Mouse (Mus musculus) induced T-regulatory cell, adult 2 months (primary cell): ENCODE data around the gene Platr25.
"Not testable (repeated sequence)": the region's sequence is repeated elsewhere in the genome, so short reads cannot be mapped to it uniquely, and the experiment has no call there.

Experiments used
- DNase-seq: peaks from one replicate; pipeline ENCODE4 v3.0.0-alpha.2; 2012; ENCODE audit warnings: low read depth

Gene Platr25

DNA sequence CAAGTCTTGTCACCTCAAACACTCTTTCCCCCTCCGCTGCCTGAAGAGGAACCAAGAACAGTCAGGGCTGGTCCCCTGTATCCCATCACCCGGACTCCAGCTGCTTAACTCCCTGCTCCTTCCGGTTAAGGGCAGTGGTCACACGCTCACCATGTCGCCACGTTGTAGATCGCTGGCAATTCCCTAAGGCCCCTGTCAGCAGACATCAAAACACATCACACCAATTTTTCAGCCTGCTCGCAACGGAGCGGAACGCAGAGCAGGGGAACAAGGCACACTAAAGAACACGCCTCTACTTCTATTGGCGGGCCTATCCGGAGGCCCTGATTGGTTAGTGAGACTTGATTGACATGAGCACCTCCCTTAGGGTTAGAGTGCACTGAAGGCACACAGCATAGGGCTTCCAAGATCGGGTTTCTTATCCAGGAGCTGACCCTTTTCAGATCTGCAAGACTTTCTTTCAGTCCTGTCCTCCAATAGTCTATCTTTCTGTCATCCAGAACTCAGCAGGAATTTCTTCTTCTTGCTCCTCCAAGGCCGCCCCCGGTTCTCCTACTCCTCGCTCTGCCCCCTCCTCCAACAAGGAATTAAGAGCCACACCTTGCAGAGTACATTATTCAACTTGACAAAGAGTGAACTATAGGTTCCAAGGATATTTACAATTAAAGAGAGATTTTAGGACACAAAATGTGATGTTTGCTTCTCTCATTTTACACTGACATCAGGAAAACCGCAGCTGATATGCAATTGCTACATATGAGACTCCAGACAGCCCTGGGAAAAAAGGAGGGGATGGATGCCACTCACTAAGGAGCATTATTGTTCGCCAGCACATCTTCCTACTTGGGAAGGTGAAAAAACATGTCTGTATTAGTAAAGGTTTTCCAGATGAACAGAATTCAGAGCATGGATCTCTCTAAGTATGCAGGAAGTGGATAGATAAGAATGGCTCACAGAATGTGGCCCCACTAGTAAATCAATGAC, at the start of gene Platr25:
Gene Platr25 (minus strand): TSS at position 278 of the 984 bp plus-strand sequence.
- DNase-seq: peak; percentile 79

DNA sequence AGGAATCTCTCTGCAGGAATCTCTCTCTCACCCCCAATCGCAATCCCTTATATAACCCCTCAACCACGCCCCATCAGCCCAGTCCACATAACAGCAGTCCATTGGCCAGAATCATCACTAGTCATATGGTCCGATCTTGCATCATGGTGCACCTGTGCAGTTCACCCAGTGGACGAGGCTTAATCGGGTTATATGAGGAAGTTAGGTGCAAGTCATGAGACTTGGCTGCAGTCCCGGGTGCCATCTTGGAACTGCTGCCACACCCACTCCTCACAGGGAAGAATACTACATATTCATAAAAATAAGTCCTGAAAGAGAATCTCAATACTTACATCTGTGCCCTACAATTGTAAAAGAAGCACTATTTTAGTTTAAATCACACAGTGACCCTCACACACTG, 47.5 kb upstream of the Platr25 start:
- not testable (repeated sequence) for DNase-seq

DNA sequence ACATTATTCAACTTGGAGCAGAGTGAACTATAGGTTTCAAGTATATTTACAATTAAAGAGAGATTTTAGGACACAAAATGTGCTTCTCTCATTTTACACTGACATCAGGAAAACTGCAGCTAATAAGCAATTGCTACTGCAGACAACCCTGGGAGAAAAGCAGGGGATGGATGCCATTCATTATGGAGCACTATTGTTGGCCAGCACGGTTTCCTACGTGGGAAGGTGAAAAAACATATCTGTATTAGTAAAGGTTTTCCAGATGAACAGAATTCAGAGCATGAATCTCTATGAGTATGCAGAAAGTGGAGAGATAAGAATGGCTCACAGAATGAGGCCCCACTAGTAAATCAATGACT, 25.6 kb upstream of the Platr25 start:
- not testable (repeated sequence) for DNase-seq

DNA sequence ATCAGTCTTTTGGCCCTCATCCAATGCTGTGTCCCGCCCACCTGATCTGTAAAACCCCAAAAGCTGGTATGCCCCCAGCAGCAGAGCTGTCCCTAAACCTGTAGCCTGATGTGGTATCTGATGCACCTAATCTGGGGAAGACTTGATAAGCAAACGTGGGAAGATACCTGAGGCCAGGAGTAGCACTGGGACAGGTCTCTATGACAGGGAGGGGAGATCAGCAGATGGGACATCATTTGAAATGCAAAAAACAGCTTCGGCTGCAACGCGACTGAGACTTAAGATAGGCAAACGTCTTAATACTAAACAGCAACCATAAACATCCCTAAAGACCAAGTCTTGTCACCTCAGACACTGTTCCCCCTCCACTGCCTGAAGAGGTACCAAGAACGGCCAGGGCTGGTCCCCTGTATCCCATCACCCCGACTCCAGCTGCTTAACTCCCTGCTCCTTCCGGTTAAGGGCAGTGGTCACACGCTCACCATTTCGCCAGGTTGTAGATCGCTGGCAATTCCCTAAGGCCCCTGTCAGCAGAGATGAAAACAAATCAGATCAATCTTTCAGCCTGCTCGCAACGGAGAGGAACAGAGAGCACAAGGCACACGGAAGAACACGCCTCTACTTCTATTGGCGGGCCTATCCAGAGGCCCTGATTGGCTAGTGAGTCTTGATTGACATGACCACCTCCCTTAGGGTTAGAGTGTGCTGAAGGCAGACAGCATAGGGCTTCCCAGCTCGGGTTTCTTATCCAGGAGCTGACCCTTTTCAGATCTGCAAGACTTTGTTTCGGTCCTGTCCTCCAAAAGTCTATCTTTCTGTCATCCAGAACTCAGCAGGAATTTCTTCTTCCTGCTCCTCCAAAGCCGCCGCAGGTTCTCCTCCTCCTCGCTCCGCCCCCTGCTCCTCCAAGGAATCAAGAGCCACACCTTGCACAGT, 25.0 kb upstream of the Platr25 start, which contains the start of gene Gm5141:
Gene Gm5141 (minus strand): TSS at position 610 of the 936 bp plus-strand sequence.
- DNase-seq: peak; percentile 73

DNA sequence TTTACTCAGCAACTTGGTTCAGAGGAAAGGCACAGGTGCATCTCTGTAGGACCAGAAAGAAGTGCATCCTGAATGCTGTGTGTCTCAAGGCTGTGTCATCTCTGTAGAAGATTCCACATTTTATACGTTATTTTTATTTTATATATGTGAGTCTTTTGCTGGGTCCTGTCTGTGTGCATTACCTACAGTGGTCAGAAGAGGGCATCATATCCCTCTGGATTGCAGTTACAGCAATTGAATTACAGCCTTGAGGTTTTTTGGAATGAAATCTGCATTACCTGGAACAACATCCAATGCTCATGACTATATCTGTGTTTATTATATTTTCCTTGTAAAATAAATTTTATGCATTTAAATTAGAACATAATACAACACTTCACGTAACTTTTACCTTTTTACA, 3.3 kb upstream of the Platr25 start:
- peak; percentile 70 for DNase-seq

DNA sequence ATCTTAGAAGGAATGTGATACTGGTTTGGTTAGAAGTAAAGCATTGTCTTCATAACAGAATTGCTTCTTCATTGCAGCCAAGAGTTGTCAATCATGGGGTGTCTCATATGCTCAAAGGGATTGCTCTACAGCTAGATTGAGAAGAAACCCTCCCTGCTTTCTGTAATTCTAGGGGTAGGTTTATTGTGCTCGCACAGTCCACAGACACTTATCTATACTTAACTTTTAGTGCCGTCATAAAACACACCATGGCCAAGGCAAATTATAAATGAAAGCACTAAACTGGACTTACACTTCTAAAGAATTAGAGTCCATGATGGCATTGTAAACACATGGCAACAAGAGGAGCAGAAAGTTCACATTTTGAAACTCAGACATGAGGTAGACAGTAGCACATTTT, 27.2 kb downstream of the Platr25 start:
- no peak for DNase-seq

DNA sequence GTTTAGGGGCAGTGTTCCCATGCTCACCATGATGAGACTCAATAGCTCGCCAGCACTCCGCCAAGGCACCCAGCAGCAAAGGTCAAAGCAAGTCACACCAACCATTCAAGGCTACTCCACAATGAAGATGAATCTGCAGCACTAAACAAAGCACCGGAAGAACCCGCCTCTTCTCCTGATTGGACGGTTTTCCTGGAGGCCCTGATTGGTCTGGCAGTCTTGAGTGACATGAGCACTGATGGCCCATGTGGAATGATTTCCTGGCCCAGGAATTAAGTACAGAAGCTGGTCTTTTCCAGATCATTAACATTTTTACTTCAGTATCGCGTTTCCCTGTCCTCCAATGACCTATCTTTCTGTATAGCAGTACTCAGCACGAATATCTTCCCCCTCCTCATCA, 47.9 kb downstream of the Platr25 start:
- DNase-seq: not testable (repeated sequence)

DNA sequence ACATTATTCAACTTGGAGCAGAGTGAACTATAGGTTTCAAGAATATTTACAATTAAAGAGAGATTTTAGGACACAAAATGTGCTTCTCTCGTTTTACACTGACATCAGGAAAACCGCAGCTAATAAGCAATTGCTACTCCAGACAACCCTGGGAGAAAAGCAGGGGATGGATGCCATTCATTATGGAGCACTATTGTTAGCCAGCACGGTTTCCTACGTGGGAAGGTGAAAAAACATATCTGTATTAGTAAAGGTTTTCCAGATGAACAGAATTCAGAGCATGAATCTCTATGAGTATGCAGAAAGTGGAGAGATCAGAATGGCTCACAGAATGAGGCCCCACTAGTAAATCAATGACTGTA, 75.2 kb downstream of the Platr25 start:
- DNase-seq: not testable (repeated sequence)

DNA sequence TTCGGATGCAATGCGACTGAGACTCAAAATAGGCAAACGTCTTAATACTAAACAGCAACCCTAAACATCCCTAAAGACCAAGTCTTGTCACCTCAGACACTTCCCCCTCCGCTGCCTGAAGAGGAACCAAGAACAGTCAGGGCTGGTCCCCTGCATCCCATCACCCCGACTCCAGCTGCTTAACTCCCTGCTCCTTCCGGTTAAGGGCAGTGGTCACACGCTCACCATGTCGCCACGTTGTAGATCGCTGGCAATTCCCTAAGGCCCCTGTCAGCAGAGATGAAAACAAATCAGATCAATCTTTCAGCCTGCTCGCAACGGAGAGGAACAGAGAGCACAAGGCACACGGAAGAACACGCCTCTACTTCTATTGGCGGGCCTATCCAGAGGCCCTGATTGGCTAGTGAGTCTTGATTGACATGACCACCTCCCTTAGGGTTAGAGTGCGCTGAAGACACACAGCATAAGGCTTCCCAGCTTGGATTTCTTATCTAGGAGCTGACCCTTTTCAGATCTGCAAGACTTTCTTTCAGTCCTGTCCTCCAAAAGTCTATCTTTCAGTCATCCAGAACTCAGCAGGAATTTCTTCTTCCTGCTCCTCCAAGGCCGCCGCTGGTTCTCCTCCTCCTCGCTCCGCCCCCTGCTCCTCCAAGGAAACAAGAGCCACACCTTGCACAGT, 75.8 kb downstream of the Platr25 start:
- DNase-seq: peak; percentile 77

DNA sequence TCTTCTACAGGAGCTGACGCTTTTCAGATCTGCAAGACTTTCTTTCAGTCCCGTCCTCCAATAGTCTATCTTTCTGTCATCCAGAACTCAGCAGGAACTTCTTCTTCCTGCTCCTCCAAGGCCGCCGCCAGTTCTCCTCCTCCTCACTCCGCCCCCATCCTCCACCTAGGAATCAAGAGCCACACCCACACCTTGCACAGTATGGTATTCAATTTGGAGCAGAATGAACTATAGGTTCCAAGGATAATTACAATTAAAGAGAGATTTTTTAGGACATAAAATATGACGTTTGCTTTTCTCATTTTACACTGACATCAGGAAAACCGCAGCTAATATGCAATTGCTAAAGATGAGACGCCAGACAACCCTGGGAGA, 107.2 kb downstream of the Platr25 start:
- no peak for DNase-seq

DNA sequence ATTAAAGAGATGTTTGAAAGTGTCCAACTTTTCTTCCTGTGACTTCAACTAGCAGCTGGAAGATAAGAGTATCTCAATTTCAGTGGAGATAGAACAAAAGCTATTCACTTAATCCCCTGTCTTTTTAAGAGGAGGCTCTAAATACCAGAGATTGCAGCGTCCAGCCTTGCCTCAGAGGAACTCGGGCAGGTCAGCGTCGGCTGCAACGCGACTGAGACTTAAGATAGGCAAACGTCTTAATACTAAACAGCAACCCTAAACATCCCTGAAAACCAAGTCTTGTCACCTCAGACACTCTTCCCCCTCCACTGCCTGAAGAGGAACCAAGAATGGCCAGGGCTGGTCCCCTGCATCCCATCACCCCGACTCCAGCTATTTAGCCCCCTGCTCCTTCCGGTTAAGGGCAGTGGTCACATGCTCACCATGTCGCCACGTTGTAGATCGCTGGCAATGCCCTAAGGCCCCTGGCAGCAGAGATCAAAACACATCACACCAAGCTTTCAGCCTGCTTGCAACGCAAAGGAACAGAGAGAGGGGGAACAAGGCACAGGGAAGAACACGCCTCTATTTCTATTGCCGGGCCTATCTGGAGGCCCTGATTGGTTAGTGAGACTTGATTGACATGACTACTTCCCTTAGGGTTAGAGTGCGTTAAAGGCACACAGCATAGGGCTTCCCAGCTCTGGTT, 107.7 kb downstream of the Platr25 start:
- peak; percentile 89 for DNase-seq

DNA sequence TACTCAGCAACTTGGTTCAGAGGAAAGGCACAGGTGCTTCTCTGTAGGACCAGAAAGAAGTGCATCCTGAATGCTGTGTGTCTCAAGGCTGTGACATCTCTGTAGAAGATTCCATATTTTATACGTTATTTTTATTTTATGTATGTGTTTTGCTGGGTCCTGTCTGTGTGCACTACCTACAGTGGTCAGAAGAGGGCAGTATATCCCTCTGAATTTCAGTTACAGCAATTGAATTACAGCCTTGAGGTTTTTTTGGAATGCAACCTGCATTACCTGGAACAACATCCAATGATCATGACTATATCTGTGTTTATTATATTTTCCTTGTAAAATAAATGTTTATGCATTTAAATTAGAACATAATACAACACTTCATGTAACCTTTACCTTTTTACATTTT, 133.4 kb downstream of the Platr25 start:
- peak; percentile 79 for DNase-seq

DNA sequence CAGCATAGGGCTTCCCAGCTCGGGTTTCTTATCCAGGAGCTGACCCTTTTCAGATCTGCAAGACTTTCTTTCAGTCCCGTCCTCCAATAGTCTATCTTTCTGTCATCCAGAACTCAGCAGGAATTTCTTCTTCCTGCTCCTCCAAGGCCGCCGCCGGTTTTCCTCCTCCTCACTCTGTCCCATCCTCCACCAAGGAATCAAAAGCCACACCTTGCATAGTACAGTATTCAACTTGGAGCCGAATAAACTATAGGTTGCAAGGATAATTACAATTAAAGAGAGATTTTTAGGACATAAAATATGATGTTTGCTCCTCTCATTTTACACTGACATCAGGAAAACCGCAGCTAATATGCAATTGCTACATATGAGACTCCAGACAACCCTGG, 136.2 kb downstream of the Platr25 start:
- peak; percentile 25 for DNase-seq

DNA sequence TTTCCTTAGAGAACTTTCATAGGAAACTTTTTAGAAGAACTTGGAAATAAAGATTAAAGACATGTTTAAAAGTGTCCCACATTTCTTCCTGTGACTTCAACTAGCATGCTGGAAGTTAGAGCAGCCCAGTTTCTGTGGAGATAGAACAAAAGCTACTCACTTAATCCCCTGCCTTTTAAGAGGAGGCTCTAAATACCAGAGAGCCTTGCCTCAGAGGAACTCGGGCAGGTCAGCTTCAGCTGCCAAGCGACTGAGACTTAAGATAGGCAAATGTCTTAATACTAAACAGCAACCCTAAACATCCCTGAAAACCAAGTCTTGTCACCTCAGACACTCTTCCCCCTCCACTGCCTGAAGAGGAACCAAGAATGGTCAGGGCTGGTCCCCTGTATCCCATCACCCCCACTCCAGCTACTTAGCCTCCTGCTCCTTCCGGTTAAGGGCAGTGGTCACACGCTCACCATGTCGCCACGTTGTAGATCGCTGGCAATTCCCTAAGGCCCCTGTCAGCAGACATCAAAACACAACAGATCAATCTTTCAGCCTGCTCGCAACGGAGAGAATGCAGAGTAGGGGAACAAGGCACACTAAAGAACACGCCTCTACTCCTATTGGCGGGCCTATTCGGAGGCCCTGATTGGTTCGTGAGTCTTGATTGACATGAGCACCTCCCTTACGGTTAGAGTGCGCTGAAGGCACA, 136.8 kb downstream of the Platr25 start, which contains the start of gene 6720489N17Rik:
Gene 6720489N17Rik (minus strand): TSS at position 606 of the 700 bp plus-strand sequence.
- peak; percentile 88 for DNase-seq
